Mouse (Mus musculus) brain, embryonic 14.5 days (tissue): Measurements from ENCODE around the gene Fgf10.

Experiments used
- CTCF ChIP-seq: fragments of 200-500 bp; IDR thresholded peaks from 2 replicates; pipeline ENCODE4 v1.5.1; 2012; ENCODE audit warnings: inconsistent platforms, mild to moderate bottlenecking, moderate library complexity, borderline replicate concordance; ENCODE audit not compliant: insufficient read depth, insufficient read length; ENCODE audit errors: extremely low read depth
- POLR2A ChIP-seq: fragments of 200-500 bp; IDR thresholded peaks from 2 replicates; pipeline ENCODE4 v1.6.1; 2012; ENCODE audit warnings: mild to moderate bottlenecking, inconsistent platforms, borderline replicate concordance; ENCODE audit not compliant: poor library complexity, insufficient read depth, insufficient read length, severe bottlenecking; ENCODE audit errors: extremely low read depth

DNA sequence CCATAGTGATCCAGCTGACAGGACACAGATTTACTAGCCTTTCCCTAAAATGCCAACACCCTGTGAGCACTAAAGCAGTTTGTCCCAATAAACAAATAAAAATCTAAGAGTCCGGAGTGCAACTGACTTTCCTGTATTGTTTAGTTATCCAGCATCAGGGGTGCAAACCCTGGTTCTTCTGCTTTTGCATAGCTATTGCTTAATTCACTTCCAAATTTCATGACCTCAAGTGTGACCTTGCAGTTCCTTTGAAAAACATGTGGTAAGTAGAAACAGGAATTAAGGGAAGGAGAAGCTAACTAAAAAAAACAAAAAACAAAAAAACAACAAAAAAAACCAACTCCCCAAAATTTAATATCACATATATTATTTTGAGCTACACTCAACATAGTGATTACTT, 105.6 kb downstream of the Fgf10 start:
- TF ChIP-seq POLR2A, result no peak
- no peak for TF ChIP-seq CTCF
